Mouse (Mus musculus) right cerebral cortex, postnatal 14 days (tissue): ENCODE data around the gene Wdr70.

Experiments used
- DNase-seq: peaks from one replicate; pipeline ENCODE4 v3.0.0; 2022

Gene Wdr70

DNA sequence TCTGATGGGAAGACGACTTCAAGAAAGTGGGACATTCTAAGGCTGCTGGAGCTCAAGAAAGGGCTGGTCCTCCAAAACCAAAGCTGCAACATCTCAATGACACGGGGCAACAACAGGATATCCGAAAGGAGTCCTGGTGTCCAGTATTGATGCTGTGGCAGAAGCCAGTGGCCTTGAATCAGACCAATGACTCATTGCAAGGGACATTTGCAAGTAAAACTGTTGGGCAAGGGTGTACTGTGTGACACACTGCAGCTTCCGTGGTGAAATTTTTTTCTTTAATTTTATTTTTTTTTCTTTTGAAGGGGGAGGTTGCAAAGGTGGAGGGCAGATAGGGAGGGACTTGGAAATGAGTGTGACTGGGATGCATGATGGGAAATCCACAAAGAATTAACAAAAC is 256.6 kb downstream of the Wdr70 start:
- no peak for DNase-seq

DNA sequence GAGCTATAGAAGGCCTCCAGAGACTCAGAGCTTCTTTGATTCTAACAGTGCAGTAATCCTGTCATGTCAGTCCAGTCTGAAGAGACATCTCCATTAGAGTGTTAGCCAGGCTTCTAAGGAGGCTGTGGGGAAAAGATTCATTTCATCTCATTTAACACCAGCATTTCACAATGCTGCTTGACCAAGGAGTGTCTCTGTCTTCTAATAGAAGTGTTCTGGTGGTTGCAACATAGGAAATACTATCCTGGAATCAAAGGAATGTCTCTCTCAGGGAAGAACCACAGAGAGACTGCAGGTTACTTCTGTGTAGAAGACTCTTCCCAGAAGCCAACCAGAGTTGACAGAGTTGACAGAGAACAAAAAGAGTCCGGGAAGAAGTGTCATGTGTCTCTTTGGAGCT is 257.3 kb downstream of the Wdr70 start:
- DNase-seq, result no peak

DNA sequence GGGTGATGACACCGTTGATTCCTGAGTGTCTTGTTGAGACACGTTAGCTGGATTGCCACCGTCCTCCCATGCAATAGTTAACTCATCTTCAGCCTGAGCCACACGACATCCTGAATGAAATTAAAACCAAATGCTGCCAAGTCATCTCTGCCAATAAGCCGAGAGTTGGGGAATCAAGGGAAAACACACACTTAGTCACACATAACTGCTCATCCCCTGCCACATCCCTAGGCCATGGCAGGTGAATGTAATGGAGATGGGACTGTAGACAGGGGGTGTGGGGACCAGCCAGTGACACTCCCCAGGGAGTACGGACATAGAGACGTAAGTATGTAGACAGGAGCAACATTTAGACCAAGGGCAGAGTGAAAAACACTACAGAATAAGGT is 260.1 kb downstream of the Wdr70 start:
- DNase-seq, result no peak

DNA sequence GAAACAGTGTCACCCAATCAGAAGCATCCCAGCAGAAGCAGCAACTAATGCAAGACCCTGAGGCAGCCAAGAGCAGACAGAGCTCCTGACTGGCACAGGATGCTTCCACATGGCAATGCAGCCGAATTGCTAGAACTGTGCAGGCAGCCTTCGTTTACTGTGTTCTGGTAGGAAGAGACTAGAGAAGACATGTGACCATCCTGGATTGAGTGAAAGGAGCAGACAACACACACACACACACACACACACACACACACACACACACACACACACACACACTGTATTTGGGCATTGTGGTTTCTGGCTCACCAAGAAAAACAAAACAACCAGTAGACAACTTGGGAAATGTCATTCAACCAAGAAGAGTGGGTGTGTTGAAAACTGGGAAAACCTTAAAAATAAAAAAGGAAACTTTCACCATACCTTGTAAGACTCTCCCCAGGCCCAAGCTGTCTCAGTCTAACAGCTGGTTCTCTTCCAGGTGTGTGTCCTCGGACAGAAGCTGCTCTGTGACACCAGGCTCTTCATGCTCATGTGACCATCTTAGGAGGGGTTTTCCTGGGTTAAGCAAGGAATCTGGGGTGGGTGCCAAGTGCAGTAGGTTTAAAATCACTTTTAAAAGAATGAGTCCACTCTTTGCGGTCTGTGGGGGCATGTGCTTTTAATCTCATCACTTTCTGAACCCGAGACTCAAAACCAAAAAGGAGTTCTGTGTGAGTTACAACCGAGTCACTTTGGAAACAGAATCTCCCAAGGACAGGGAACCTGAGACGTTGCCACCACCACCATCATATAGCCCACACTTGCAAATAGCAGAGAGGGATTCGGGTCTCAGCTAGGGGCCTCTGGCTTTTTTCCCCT is 260.7 kb downstream of the Wdr70 start:
- no peak for DNase-seq

DNA sequence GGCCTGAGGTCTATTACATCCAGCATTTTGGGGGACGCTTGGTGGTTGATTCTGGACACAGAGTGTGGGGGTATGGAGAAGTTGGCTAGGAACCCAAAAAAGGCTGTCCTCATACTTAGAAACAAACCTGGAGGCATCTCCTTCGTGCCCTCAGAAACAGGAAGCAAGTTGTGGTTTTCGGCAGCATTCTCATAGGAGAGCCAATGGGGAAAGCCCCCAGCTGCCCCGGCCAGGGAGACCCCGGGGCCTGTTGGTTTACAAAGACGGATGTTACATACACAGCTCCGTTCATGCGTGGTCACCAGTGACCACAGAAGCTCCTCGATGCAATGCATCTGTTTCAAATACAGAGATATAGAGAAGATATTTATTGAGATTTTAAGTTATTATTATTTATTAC is 263.6 kb downstream of the Wdr70 start:
- no peak for DNase-seq

DNA sequence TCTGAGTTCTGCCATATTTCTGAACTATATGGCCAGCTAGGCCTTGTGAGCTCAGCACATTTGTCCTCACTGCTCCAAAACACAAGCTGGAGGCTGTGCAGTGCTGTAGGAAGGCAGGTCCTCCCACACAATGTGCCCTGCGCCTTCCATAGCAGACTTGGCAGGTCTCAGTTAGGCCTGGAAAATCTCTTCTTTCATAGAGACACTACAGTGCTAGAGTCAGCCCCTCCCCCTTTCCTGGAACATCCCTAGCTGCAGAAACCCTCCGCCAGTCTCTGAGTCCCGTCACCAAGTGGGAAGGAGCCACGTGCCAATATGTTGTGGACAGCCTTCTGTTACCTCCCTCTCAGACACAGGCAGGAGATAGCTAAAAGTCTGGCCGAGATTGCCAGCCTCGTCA is 273.5 kb downstream of the Wdr70 start:
- DNase-seq, result no peak

DNA sequence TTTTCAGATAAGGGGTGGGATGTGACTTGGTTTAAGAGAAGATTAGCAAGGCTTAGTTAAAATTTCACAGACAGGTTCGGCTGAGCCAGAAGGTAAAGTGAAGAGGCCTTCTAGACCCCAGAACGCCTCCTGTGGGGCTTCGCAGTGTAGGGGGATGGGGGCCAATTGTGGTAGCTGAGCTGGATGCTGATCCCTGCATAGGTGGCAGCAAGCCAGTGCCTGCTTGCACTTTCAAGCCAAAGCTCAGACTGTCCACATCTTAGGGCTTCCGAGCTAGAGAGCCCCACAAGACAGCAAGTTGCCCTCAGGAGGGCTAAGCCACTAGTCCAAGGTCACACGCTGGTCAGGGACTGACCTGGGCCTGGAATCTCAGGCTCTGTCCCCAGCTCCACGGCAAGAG is 275.1 kb downstream of the Wdr70 start:
- DNase-seq, result no peak
